Mouse (Mus musculus) c-Kit-positive CD71-positive TER-119-negative erythroid progenitor cells, embryonic 14.5 days (primary cell): Measurements from ENCODE around the gene Sh3d19.
"Not testable (repeated sequence)": the region's sequence is repeated elsewhere in the genome, so short reads cannot be mapped to it uniquely, and the experiment has no call there.

Experiments
- DNase-seq: peaks from one replicate; pipeline ENCODE4 v3.0.0-alpha.2; 2013; ENCODE audit warnings: low read depth

Sh3d19 gene

DNA sequence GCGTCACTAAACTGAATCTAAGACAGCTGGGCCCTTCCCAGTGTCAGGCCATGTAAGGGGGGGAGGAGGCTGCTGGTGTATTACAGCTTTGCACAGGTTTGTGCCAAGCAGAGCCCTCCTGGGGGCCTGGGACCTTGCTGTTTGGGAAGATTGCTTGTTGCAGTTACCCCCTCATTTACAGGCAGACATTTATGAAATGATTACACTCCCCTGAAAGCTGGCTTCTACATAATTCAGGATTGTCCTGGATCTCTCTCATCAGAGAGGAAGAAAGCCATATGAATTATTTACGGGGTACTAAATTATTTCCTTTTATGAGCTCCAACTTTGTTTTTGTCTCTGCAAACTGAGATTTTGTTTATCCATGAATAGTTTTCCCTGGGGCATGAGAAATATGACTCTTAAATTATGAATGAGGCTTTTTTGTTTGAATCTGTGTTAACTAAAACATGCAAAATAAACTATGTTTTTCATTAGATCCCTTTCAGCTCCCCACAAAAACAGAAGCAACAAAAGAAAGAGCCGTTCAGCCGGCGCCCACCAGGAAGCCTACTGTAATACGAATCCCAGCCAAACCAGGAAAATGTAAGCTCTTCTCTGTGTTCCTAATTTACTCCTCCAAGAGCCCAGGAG is 122.4 kb downstream of the Sh3d19 start:
- DNase-seq = no peak

DNA sequence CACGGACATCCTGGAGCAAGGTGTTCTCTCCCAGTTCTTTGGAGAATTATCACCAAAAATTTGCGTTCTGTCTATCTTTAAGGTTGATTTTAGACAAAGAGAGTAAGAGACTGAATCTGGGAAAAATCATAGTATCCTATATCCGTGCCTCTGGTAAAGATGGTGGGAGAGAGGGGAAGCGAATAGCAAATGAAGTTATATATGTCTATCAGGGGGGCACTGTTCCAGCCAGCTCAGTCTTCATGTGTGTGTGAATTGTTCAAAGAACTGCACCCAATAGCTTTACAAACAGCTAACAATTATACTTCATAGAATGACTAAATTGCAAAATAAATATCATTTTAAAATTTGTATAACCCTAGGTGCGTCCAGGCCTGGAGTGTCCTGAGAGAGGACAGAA is 123.0 kb downstream of the Sh3d19 start:
- DNase-seq = no peak

DNA sequence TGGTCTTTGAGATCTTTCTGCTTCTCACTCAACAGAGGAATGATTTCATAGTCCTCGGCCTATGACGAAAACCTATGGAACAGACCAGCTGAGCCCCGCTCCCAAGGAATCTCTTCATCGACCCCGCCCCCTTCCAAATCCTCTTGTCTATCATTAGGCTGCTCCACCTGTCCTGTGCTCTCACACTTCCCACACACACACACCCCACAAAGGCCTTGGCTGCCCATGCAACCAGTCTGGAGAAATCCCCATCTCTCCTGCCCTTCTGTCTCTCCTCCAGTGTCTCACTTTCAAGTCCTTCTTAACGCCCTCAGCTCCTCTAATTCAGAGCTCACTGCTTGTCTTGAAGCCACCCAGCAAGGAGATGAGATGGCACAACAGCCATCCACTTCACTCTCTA is 131.0 kb downstream of the Sh3d19 start:
- no peak for DNase-seq

GRCm38 (mm10) chr3:86103449-86104291 is 132.8 kb downstream of the Sh3d19 start:
- no peak for DNase-seq

DNA sequence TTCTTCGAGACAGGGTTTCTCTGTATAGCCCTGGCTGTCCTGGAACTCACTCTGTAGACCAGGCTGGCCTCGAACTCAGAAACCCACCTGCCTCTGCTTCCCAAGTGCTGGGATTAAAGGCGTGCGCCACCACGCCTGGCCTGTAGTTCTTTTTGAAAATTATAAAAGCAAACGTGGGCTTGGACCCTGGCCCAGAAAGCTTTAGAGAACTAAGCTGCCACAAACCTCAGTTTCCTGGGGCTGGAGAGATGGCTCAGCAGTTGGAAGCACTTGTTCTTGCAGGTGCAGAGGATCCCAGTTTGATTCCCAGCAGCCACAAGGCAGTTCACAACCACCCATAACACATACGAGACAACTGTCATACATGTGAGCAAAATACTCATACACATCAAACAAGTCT is 133.5 kb downstream of the Sh3d19 start:
- not testable (repeated sequence) for DNase-seq

- no peak for DNase-seq
These were observed 134.0 kb downstream of the Sh3d19 start for GRCm38 (mm10) chr3:86104909-86105308.

GRCm38 (mm10) chr3:86106086-86106632 is 135.2 kb downstream of the Sh3d19 start:
- no peak for DNase-seq

DNA sequence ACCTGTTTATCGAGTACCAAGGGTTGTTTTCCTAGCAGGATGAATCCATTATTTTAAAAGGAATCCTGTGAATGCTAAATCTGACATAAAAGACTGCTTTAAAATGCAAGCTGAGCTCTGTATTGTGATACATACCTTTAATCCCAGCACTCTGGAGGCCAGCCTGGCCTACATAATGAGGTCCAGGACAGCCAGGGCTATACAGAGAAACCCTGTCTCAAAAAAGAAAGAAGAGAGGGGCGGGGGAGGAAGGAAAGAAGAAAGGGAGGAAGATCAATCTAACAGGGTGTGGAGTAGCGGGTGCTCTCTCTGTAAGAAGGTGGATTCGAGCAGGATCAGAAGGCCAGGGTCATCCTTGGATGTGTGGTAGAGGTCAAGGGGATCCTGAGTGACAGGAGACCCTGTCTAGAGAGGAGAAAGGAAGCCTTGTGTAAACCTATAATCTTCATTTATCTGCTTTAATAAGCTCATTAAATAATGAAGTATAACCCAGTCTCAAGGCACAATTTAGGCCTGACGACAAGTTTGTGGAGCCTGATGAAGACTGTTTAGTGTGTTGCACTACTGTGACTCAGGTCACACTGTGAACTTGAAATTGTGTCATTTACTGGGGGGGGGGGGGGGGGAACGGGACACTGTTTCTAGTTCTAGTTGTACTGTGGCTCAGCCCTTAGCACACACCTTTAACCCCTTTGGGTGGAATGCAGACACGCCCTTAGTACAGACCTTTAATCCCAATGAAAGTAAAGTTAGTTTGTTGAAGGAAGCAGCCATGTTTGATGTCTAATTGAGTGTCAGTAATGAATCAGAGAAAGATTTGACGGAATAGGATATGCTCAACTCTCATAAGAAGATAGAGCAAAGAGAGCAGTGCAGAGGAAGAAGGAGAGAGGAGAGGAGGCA is 137.0 kb downstream of the Sh3d19 start:
- no peak for DNase-seq

GRCm38 (mm10) chr3:86108576-86108975 is 137.7 kb downstream of the Sh3d19 start:
- peak; percentile 68 for DNase-seq

DNA sequence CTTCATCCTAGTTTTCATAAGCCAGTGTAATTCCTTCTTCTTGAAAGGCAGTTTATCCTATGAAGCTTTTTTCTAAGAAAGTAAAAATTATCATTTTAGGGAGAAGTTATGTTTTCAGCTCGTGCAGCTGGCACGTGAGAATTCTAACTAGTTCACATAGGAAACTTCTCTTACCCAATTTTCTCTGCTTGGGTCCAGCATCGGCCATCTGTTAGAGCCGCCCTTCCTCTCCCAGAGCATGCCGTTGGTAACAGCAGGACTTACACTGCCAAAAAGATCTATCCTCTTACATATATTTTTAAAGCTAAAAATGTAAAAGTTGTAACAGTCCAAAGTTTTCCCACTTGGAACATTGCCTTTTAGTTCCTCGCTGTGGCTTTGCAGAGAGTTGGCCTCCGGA is 138.2 kb downstream of the Sh3d19 start:
- DNase-seq = no peak

DNA sequence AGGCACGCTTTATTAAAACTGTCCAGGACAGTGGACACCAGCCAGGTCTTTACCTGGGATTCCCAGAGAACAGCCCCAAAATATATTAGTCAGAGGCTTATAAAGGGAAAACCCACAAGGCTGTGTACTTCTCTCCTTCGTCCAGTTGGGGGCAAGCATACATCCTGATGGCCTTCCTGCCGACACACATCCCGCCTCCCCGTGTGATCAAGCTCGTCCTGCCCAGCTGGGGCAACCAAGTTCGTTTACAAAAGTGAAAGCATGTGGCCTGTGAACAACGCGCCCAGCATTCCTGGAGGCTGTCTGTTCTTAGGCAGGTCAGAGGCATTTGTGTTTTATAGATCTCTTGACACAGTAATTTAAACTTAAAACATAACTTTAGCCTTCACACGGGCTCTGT is 139.2 kb downstream of the Sh3d19 start:
- DNase-seq = peak; percentile 63

DNA sequence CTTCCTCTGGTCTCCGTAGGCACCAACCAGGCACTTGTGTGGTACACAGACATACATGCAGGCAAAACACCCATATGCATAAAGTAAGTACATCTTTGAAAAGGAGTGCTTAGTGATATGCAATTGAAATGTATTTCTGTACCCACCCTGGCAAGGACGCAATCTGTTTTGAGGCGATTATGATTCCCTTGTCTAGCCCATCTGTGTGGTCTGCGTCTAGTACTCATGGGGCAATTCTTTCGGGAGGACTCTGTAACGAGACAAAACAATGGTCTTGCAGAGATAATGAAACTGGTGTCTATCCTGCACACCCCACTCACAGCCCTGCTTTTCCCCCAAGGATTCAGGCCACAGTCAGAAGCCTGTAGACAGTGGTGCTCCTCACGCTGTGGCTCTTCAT is 141.9 kb downstream of the Sh3d19 start:
- DNase-seq = no peak

DNA sequence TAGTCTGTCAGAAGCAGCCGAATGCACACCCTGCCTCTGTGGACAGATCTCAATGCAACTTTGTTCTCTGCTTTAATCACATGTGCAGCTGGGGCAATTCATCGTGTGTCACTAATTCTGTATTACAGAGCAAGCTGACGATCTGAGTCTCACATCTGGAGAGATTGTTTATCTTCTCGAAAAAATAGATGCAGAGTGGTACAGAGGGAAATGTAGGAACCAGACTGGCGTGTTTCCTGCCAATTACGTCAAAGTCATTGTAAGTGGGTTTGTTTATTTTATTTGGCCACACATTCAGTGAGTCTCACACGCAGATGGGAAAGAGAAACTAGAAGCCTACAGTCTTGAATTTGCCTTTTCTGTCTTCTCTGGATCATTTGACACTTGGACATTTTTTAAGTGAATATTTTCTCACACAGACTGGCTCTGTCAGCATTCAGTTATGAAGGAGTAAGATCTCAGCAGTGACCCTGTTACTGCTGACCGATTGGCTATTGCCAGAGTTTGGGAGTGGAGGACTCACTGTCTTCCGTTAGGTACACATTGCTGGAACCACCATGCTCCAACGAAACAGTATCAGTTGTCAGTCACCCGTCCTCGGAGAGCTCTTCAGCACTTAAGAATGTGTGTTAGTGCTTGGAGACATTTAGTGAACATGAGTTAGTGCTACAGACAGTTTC is 143.9 kb downstream of the Sh3d19 start:
- no peak for DNase-seq

DNA sequence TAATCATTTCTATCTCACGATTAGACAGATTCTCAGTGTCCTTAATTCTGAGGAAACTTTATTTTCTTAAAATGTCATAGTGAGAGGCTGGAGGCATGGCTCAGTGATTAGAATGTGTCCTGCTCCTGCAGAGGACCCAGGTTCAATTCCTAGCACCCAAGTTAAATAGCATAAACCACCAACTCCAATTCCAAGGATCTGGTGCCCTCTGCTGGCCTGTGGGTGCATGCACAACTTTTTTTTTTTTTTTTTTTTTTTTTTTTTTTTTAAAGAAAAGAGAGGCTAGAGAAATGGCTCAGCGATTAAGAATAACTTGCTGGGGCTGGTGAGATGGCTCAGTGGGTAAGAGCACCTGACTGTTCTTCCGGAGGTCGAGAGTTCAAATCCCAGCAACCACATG is 146.0 kb downstream of the Sh3d19 start:
- no peak for DNase-seq

DNA sequence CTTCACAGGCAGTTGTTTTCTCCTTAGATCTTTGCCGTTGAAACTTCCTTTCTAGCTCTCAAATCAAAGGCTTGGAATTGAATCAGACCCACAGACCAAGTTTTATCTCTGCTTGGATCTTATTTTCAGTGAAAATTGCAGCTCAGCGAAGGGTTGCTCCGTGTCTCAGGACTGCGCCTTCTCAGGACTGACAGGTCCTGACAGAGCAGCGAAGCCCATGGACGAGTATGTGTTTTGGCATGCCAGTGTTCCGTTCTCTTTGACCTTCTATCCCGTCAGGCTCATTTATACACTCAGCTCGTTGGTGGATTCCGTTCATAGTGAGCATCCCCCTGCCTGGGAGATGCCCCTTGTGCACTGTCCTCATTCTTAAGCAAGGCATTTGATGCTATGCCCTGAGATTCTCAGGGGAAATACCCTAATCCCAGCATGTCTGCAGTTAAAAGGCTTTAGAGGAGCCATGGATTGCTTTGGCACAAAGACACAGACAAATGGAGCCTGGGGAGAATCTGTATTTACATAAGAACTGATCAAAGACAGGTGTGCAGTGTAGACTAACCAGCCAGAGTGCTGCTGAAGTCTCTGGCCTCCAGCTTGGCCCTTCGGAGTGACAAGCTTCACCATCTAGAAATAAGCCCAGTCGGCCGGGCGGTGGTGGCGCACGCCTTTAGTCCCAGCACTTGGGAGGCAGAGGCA is 148.5 kb downstream of the Sh3d19 start:
- DNase-seq = no peak

DNA sequence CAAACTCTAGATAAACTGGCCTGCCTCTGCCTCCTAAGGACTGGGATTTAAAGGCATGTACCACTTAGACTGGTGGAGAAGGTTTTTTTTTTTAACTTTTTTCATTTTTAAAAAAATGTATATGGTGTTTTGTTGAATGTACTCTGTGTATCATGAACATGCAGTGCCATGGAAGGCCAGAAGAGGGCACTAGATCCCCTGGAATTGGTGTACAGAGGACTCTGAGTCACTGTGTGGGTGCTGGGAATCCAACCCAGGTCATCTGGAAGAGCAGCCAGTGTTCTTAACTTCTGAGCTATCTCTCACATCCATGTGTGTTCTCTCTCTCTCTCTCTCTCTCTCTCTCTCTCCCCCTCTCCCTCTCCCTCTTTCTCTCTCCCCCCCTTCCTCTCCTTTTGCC is 151.2 kb downstream of the Sh3d19 start:
- no peak for DNase-seq

DNA sequence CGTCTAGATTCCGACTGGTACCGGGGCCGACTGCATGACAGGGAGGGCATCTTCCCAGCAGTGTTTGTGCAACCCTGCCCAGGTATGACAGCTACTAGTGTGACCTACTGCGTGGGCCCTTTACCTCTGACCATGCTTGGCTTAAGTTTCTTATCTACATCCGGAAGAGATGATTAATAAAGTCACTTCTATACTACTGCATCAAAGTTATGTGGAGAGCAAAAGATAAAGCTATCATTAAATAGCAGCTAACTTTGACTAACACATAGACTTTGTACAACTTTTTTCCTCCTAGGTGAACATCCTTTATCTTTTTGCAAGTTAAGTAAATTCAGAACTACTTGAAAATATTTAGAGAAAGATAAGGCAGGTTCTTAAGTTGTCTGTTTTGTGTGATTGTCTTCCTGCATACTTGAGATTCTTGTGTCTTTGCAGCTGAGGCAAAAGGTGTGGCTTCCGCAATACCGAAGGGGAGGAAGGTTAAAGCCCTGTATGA is 152.4 kb downstream of the Sh3d19 start:
- DNase-seq = no peak

DNA sequence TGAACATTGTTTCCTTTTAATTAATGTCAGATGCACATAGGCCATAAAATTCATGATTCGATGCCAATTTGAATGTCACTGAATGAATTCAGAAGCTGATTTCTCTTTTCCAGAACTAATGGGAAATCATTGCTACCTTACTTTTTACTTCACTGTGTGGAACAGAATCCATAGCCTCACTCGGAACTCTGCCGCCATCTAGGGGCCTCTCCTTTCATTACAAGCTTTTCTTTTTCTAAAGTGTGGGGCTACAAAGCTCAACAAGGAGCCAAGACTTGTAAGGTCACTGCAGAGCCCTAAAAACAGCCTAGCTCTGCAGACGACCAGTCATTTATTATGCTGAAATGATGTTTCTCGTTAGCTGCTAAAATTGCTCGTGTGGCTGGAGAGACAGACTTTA is 158.8 kb downstream of the Sh3d19 start:
- no peak for DNase-seq

- no peak for DNase-seq
These were observed 164.2 kb downstream of the Sh3d19 start for GRCm38 (mm10) chr3:86134939-86135638.

DNA sequence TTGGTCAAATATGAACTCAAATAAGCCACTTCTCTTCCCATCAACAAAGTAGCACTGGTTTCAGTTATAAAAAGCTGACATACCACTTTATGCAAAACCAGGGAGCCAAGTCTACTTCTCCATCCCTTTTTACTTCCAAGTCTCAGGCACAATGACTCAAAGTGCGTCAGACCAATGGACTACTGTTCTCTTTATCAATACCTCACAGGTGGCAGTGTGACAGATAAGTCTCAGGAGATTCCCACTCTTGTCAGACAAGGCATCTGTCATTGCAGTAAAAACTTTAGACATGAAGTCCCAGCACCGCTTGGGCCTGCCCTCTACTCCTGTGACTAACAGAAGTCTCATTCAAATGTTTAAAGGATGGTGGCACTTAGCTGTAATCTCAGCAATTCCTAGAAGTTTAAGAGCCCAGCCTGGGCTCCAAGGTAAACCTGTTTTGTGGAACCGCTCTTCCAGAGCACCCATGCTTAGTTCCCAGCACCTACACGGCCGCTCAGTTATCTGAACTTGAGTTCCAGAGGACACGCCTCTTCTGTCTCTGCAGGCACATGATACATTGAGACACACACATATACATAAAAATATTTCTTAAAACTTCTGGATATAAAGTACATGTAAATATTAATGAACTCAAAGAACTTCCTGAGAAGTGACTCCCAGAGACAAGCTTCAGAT is 165.1 kb downstream of the Sh3d19 start:
- peak; percentile 64 for DNase-seq
